Mouse (Mus musculus): ENCODE data around the gene Brca1. TPM values are rescaled to one million over a fixed set of nuclear protein-coding genes. Genes with fewer than 3 reads are reported as not detected.
"Not testable (repeated sequence)": the region's sequence is repeated elsewhere in the genome, so short reads cannot be mapped to it uniquely, and the experiment has no call there.

Gene Brca1
- polyA plus RNA-seq, 1 experiment = 1.3 TPM

GRCm38 (mm10) chr11:101548526-101548925 is 3.2 kb downstream of the Brca1 start:
- no peak for DNase-seq (ENCODE audit: low read depth, low spot score)

DNA sequence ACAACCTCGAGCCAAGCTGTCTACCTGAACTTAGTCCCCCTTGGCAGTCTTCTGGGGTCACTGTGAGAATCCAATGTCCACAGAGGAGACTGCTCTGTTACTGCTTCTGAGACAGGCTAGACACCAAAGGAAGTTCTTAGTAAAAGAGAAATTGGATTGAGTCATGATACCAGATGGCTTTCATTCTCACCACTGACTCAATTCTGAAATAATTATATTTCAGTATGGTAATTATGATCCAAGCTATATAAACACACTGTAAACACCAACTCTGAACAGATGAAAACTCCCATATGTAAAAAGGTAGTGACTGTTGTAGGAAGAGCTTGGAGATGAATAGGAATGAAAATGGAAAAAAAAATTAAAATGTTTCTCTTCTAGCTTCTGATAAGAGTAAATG is 7.6 kb downstream of the Brca1 start:
- WGBS = 37% methylated on average over 1 of the region's 1 CpGs
- DNase-seq (ENCODE audit: low read depth, low spot score) = no peak

DNA sequence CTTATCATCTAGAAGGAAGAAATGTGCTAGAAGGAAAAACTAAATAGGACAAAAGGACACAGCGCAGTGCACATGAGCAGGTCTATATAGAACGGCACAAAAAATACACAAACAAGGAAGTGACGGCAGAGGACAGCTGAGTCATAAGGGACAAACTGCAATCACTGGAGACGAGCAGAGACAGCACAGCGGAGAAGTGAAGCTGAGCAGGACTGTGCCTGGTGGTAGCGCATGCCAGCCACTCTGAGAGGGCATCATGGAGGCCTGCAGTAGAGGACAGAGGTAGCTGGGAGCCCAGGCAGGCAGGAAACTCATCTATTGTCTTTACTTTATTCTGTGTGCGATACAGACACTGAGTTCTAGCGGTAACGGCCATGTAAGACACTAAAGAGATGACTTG is 8.2 kb downstream of the Brca1 start:
- DNase-seq (ENCODE audit: low read depth, low spot score) = no peak
- 68% methylated on average over 9 of the region's 9 CpGs for WGBS

DNA sequence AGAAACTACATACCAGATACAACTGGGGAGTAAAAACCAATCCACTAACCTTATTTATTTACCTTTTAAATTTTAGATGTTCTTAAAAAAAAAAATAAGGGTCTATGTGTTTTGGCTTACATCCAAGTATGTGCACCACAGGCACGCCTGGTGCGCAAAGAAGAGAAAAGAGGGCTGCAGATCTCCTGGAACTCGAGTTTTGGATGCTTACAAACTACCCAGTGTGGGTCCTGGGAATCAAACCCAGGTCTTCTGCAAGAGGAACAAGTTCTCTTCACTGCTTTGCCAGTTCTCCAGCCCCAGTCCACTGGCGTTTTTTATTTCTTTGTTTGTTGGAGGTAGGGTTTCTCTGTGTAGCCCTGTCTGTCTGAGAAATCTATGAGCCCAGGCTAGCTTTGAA is 25.1 kb downstream of the Brca1 start:
- DNase-seq (ENCODE audit: low read depth, low spot score) = no peak
- WGBS = 79% methylated on average over 4 of the region's 4 CpGs

DNA sequence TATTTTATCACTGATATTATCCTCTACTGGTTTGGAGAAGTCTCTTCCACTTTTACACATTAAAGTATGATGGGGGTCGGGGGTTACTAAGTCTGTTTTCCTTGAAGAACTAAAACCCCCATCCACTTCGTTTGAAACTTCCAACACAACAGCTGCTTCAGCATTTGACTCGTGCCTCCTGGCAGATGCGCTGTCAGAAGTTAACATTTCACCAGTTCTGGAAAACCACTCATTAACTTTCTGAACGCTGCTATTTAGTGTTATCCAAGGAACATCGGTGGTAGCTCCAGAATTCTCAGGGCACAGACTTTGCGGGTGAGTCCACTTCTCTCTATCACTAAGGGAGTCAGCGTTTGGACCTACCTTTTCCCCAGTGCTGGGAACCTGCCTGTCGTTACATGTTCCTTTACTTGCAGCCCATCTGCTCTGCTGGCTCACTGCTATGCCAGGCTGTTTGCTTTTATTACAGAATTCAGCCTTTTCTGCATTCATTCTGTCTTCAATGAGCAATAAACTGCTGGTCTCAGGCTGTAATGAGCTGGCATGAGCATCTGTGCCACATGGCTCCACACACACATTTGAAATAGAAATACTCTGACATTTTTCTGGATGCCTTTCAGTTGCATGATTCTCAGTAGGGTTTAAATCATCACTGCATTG is 25.7 kb downstream of the Brca1 start:
- DNase-seq (ENCODE audit: low read depth, low spot score) = no peak
- WGBS = 88% methylated on average over 9 of the region's 9 CpGs

DNA sequence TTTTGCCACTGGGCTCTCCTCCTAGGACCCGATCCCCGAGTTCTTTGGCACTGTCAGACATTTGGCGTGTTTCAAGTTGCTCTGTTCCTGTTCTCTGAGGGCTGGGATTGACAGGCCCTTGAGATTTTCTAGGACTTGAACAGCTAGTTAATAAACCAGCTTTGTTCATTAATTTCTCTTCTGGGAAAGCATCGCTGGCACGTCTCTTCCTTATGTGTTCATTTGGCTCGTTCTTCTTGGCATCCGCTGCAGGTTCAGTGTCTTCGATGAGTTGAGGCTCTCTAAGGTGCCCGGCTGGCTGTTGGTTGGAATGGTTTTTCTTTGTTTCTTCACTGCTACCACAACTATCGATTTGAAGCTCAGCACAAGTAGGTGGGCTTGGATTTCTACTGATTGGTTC is 26.7 kb downstream of the Brca1 start:
- no peak for DNase-seq (ENCODE audit: low read depth, low spot score)
- 90% methylated on average over 10 of the region's 10 CpGs for WGBS

DNA sequence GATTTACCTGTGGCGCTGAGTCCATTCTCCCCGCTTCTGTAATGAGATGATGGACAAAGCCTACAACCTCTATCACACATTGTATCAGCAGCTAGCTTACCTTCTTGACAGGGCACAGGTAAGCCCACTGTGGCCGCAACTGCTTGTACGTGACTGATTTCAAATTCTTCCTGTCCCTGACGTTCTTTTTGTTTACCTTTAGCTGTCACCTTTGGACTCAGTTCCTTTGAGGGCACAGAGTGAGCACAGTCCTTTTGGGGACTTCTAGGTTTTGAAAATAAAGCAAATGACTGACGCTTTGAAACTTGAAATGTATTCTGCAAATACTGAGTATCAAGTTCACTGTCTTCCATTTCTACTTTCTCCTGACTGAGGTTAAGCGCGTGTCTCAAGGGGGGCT is 27.3 kb downstream of the Brca1 start:
- DNase-seq (ENCODE audit: low read depth, low spot score) = no peak
- WGBS = 81% methylated on average over 8 of the region's 8 CpGs

DNA sequence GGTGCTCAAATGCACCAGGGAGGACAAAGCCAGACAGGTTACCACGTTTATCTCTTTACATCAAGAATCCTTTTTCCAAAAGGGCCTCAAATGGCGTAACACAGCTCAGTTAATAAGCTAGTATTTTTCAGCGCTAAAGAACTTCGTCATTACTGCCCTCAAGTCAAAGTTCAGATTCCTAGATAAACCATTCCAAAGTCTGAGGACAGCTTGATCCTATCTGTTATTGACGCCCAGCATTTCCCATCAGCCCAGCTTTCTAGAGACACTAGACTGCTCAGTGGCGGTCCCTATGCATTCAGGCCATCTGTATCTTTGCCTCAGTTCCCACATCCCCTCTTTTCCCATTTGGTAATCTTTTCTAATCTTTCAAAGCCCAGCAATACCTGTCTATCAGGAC is 32.4 kb downstream of the Brca1 start:
- DNase-seq (ENCODE audit: low read depth, low spot score) = no peak
- WGBS = 86% methylated on average over 6 of the region's 6 CpGs

DNA sequence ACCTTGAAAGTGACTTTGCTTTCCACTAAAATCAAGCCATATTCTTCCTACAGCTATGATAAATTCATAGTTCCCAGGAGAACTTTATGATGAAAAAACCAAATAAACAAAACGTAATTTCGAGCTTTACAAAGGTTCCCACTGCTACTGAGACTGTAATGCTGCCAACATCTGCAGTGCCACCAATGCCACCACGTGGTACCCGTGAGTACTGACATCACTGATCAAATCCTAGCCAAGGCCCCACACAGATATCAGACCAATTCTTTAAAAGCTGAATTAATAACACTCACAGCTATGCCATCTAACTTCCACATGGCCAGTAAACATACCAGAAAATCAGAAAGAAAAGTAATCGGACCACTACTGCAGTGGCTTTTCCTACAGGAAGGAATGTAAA is 32.8 kb downstream of the Brca1 start:
- 65% methylated on average over 5 of the region's 5 CpGs for WGBS
- DNase-seq (ENCODE audit: low read depth, low spot score) = no peak

DNA sequence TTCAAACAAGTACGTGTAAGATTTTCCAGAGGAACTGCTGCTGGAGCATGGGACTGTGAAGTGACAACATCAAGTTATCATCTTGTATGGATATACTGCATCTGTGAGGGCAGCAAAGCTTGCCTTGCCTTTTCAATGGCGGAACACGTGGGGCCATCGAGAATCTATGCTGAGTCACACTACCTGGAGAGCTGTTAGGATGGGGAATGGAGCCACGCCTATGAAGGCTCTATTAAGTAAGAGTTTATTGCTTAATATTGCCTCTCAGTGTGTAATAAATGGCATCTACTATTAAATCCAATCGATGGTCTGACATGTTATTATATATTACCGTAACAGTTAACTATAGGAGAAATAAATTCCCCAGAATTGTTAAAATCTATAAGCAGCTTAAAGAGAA is 44.7 kb downstream of the Brca1 start:
- 76% methylated on average over 7 of the region's 7 CpGs for WGBS
- no peak for DNase-seq (ENCODE audit: low read depth, low spot score)

GRCm38 (mm10) chr11:101506269-101506780 is 45.4 kb downstream of the Brca1 start:
- no peak for DNase-seq (ENCODE audit: low read depth, low spot score)
- WGBS = 90% methylated on average over 5 of the region's 5 CpGs

DNA sequence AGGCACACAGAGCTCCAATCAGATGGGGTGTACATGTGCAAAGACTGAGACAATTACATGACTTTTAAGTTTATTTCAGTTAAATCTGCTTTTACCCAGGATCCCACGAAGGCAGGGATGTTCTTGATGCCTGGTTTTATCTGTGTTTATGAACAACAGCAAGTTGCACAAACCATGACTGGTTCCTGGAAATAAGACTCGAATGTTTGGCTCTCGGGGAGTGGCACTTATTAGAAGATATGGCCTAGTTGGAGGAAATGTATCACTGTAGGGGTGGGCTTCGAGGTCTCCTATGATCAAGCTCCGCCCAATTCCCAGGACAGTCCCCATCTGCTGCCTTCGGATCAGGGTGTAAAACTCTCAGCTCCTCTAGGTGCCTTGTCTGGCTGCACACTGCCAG is 65.6 kb downstream of the Brca1 start:
- no peak for DNase-seq (ENCODE audit: low read depth, low spot score)
- WGBS = 63% methylated on average over 6 of the region's 6 CpGs

GRCm38 (mm10) chr11:101485509-101486028 is 66.2 kb downstream of the Brca1 start:
- no peak for DNase-seq (ENCODE audit: low read depth, low spot score)
- WGBS = 67% methylated on average over 6 of the region's 6 CpGs

DNA sequence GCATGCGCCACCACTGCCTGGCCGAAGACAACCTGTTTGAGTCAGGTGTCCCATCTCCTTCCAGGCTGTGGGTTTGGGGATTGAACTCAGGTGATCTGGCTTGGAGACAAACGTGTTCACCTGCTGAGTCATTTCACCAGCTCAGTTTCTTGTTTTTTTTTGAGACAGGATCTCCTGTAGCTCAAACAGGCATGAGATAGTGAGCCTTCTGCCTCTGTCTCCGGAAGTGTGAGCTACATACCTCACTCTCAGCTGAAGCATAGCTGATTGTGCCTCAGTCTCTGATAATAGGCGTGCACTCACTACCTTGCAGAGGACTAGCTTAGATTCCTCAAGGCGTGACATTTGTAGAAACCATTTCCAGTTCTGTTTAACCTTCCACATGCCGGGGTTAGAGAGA is 66.9 kb downstream of the Brca1 start:
- WGBS = 82% methylated on average over 7 of the region's 7 CpGs
- no peak for DNase-seq (ENCODE audit: low read depth, low spot score)

GRCm38 (mm10) chr11:101484245-101484644 is 67.5 kb downstream of the Brca1 start:
- DNase-seq (ENCODE audit: low read depth, low spot score) = no peak
- WGBS = 81% methylated on average over 6 of the region's 6 CpGs

DNA sequence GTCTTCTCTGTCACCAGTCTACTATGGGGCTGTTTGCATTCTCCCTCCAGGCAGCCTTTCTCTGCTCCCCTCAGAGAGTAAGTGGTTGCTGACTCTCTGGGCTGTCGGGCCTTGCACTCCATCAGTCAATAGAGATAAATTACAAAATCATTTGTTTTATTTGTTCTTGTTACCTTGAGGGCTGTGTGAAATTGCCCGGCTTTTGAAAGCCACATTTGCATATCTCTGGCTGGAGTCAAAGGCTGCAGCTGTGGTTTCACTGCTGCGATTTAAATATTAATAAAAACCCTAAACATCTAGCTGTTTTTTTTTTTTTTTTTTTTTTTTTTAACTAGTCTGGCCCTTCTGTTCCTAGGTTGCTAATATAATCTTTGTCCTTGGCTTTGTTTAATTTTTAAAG is 68.0 kb downstream of the Brca1 start:
- no peak for DNase-seq (ENCODE audit: low read depth, low spot score)
- 42% methylated on average over 3 of the region's 3 CpGs for WGBS

DNA sequence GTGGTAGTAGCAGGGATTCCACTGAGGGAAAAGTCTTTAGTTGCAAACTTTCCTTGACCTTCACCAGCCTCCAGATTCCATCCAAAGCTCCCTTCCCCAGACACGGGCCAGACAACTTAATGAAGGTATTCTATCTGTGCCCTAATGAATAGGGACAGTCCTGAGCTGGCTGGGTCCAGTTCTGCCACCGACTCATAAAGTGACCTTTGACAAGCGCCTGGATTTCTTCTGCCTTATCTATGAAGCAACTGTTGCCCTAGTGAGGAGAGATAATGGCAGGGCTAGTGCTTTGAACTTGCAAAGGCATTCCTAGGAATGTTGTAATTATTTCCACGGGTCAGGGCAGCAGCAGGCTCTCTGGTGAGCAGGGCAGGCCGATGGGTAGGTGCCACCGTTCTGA is 70.8 kb downstream of the Brca1 start:
- no peak for DNase-seq (ENCODE audit: low read depth, low spot score)
- 31% methylated on average over 6 of the region's 6 CpGs for WGBS

DNA sequence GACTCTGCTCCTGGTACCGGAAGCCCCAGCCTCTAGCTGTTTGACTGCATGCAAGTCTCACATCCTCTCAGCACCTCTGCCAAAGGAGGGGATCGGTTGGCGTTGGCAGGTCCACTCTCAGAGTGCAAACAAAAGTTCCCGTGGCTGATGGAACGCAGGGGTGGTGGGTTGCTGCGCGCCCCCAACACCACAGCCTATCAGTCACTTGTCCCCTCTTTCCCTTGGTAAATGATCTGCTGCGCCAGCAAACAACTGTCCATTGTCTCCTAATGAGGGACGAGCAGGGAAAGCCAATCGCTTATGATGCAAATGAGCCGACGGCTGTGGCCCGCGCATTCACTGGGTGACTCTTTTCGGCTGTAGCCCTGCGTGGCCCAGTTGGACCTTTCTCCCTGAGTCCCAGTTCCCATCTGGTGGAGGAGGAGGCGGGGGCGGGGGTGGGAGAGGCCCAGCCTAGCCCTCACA is 72.6 kb downstream of the Brca1 start:
- no peak for DNase-seq (ENCODE audit: low read depth, low spot score)
- WGBS = 16% methylated on average over 18 of the region's 18 CpGs

- 76% methylated on average over 10 of the region's 10 CpGs for WGBS
- no peak for DNase-seq (ENCODE audit: low read depth, low spot score)
These were observed 74.1 kb downstream of the Brca1 start for GRCm38 (mm10) chr11:101477552-101478211.

DNA sequence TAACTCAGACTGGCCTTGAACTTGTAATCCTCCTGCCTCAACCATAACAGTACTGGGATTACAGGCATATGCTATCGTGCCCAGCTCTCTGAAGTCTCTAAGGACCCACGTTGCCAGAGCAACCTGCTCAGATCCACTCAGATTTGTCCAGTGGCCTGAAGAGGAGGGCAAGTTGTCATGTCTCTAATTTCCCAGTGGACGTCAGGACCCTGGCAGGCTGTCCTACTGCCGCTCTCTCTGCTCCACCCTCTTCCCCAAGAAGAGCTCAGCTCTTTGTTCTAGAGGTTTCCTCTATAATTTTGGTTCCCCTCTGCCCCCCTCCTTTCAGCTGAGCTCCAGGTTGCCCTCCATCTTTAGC is 74.6 kb downstream of the Brca1 start:
- 73% methylated on average over 4 of the region's 4 CpGs for WGBS
- DNase-seq (ENCODE audit: low read depth, low spot score) = no peak

DNA sequence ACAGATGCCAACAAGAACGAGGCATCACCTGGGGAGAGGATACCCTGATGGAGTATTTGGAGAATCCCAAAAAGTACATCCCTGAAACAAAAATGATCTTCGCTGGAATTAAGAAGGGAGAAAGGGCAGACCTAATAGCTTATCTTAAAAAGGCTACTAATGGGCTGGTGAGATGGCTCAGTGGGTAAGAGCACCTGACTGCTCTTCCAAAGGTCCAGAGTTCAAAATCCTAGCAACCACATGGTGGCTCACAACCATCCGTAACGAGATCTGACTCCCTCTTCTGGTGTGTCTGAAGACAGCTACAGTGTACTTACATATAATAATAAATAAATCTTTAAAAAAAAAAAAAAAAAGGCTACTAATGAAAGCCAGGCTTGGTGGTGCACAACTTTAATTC is 75.4 kb downstream of the Brca1 start:
- WGBS = 75% methylated on average over 4 of the region's 4 CpGs
- DNase-seq (ENCODE audit: low read depth, low spot score) = not testable (repeated sequence)

All from large intestine, adult 2 months (tissue).